Mouse (Mus musculus) lung, embryonic 15.5 days (tissue): ENCODE measurements at regions not wholly inside any gene's neighbourhood (a gene's known extent, or its start where the extent isn't known, plus 50 kb on each side); places are given as distances from the start of the nearest gene placed in this dataset.

Experiments
- ATAC-seq: fragments of 200-750 bp; cut with Nextera tagmentation; 2 replicates; pipeline ENCODE4 v1.8.0; 2017; ENCODE audit warnings: moderate number of reproducible peaks, borderline replicate concordance; ENCODE audit not compliant: low FRiP score, low TSS enrichment; ENCODE audit errors: extremely low read depth
- H3K27ac ChIP-seq: fragments of 300-500 bp; sonication (generic); 2 replicates; pipeline ENCODE4 v1.5.1; 2015; ENCODE audit warnings: moderate library complexity, mild to moderate bottlenecking, inconsistent platforms
- H3K27me3 ChIP-seq: fragments of 300-500 bp; sonication (generic); 2 replicates; pipeline ENCODE4 v1.6.1; 2015; ENCODE audit warnings: inconsistent platforms
- H3K36me3 ChIP-seq: fragments of 300-500 bp; sonication (generic); 2 replicates; pipeline ENCODE4 v1.6.1; 2015; ENCODE audit warnings: inconsistent platforms
- H3K4me1 ChIP-seq: fragments of 300-500 bp; sonication (generic); 2 replicates; pipeline ENCODE4 v1.6.1; 2015; ENCODE audit warnings: inconsistent platforms
- H3K4me2 ChIP-seq: fragments of 300-500 bp; sonication (generic); 2 replicates; pipeline ENCODE4 v1.6.1; 2015; ENCODE audit warnings: inconsistent platforms, mild to moderate bottlenecking, moderate library complexity
- H3K4me3 ChIP-seq: fragments of 300-500 bp; sonication (generic); 2 replicates; pipeline ENCODE4 v1.5.1; 2015; ENCODE audit warnings: mild to moderate bottlenecking, inconsistent platforms
- H3K9ac ChIP-seq: fragments of 300-500 bp; sonication (generic); 2 replicates; pipeline ENCODE4 v1.6.1; 2015; ENCODE audit warnings: inconsistent platforms
- H3K9me3 ChIP-seq: fragments of 300-500 bp; sonication (generic); 2 replicates; pipeline ENCODE4 v1.6.1; 2016; ENCODE audit warnings: inconsistent platforms
- WGBS: fragments of 180-500 bp; shearing (Covaris S2); methylation state at CpG from one replicate; pipeline ENCODE4 v1.1.7; 2015; 5-methylcytosine and 5-hydroxymethylcytosine counted together

DNA sequence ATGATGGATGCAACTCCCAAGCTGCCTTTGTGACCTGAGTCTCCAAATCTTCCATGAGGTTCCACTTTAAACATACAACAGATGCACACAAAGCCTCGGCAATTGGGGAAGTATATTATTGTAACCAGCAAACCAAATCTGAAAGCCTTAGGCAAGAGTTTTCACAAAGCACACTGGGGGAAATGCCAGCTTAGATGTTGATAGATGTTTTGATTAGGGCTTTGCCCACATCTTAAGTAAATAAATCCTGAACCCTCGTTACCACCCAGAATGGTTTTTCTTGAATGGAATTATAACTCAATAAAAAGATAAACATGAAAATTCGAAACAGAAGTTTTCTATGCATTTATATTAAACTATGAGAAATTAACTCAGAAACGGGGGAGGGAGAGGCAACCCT, 302.7 kb downstream of the Sorl1 start:
- no peaks in the 10 kb centered on the region for H3K36me3 ChIP-seq
- 56% methylated on average over 4 of the region's 4 CpGs for WGBS
- no peak overlapping the region for H3K27ac ChIP-seq
- ATAC-seq = no peak
- no peak overlapping the region for H3K4me3 ChIP-seq
- no peaks in the 10 kb centered on the region for H3K9me3 ChIP-seq
- 0 out of 2 replicates have a peak, but pooled peaks cover 6% of the 10 kb centered on the region for H3K4me1 ChIP-seq
- H3K4me2 ChIP-seq = no peak overlapping the region
- no peak overlapping the region for H3K9ac ChIP-seq
- H3K27me3 ChIP-seq = no peaks in the 10 kb centered on the region

DNA sequence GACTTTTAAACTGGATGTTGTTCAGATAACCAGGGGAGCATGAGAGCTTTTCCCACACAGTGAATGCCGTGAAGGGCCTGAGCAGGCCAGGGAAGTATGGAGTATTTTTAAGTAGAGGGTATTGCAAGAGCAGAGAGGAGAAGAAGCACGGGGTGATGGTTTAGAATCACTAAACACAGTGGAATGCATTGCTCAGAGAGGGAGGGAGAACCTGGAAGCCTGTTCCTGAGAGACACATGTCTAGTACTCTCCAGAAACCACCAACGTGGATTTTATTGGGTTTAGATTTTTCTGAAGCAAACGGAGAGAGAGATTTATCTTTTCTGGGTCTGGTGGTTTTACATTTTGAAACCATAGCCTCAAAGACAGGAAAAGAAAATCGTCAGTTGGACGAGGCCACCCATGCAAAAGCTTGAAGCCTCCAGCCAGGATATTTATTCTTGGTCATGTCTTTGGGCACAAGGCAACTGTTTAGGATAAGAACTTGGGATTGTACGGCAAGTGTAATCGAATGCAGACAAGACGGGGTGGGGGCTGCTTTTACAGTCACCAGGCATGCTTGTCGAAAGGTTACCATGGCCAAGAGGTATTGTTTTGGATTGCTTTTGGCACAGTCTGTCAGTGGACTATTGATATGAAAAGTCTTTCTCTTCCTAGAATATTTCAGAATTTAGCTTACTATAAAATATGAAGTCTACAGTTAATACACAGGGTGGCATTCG, 306.2 kb downstream of the Sorl1 start:
- H3K9ac ChIP-seq = no peak overlapping the region
- no peak for ATAC-seq

GRCm38 (mm10) chr9:41815921-41816320, 308.2 kb downstream of the Sorl1 start:
- H3K9ac ChIP-seq = no peak overlapping the region
- H3K27ac ChIP-seq = no peak overlapping the region
- H3K4me2 ChIP-seq = no peak overlapping the region
- H3K4me1 ChIP-seq = 0 out of 2 replicates have a peak, but pooled peaks cover 6% of the 10 kb centered on the region
- H3K36me3 ChIP-seq = no peaks in the 10 kb centered on the region
- no peak for ATAC-seq
- H3K27me3 ChIP-seq = no peaks in the 10 kb centered on the region
- WGBS = 86% methylated on average over 2 of the region's 2 CpGs
- no peak overlapping the region for H3K4me3 ChIP-seq
- H3K9me3 ChIP-seq = no peaks in the 10 kb centered on the region

More for the DNA sequence above, 306.2 kb downstream of the Sorl1 start:
- 0 out of 2 replicates have a peak overlapping the region, but pooled peaks have one; percentile 15 for H3K27ac ChIP-seq
- H3K27me3 ChIP-seq = no peaks in the 10 kb centered on the region
- H3K9me3 ChIP-seq = no peaks in the 10 kb centered on the region
- no peak overlapping the region for H3K4me3 ChIP-seq
- 0 out of 2 replicates have a peak, but pooled peaks cover 6% of the 10 kb centered on the region for H3K4me1 ChIP-seq
- no peak overlapping the region for H3K4me2 ChIP-seq
- H3K36me3 ChIP-seq = no peaks in the 10 kb centered on the region
- 28% methylated on average over 11 of the region's 11 CpGs for WGBS

GRCm38 (mm10) chr9:41809291-41809690, 314.8 kb downstream of the Sorl1 start:
- Histone ChIP-seq H3K4me3 (no peak overlapping the region), H3K9me3 (no peaks in the 10 kb centered on the region), H3K4me1 (peaks cover 23% of the 10 kb centered on the region), H3K27me3 (no peaks in the 10 kb centered on the region), H3K9ac (no peak overlapping the region), H3K4me2 (no peak overlapping the region), H3K36me3 (no peaks in the 10 kb centered on the region), H3K27ac (no peak overlapping the region)
- WGBS = 62% methylated on average over 4 of the region's 4 CpGs
- no peak for ATAC-seq

- H3K4me2 ChIP-seq = no peak overlapping the region
- H3K36me3 ChIP-seq = no peaks in the 10 kb centered on the region
- H3K9me3 ChIP-seq = no peaks in the 10 kb centered on the region
- ATAC-seq = no peak
- H3K9ac ChIP-seq = no peak overlapping the region
- H3K4me3 ChIP-seq = no peak overlapping the region
- H3K27me3 ChIP-seq = no peaks in the 10 kb centered on the region
- 75% methylated on average over 3 of the region's 3 CpGs for WGBS
- peaks cover 26% of the 10 kb centered on the region for H3K4me1 ChIP-seq
- H3K27ac ChIP-seq = no peak overlapping the region
Observed at GRCm38 (mm10) chr9:41808791-41809190, 315.3 kb downstream of the Sorl1 start.

GRCm38 (mm10) chr9:41806289-41806621, 317.8 kb downstream of the Sorl1 start:
- Histone ChIP-seq H3K27ac (0 out of 2 replicates have a peak overlapping the region, but pooled peaks have one; percentile 16), H3K36me3 (no peaks in the 10 kb centered on the region), H3K4me1 (peaks cover 26% of the 10 kb centered on the region), H3K4me3 (no peak overlapping the region), H3K4me2 (no peak overlapping the region), H3K27me3 (no peaks in the 10 kb centered on the region), H3K9ac (no peak overlapping the region), H3K9me3 (no peaks in the 10 kb centered on the region)
- ATAC-seq = no peak
- 85% methylated on average over 5 of the region's 5 CpGs for WGBS

DNA sequence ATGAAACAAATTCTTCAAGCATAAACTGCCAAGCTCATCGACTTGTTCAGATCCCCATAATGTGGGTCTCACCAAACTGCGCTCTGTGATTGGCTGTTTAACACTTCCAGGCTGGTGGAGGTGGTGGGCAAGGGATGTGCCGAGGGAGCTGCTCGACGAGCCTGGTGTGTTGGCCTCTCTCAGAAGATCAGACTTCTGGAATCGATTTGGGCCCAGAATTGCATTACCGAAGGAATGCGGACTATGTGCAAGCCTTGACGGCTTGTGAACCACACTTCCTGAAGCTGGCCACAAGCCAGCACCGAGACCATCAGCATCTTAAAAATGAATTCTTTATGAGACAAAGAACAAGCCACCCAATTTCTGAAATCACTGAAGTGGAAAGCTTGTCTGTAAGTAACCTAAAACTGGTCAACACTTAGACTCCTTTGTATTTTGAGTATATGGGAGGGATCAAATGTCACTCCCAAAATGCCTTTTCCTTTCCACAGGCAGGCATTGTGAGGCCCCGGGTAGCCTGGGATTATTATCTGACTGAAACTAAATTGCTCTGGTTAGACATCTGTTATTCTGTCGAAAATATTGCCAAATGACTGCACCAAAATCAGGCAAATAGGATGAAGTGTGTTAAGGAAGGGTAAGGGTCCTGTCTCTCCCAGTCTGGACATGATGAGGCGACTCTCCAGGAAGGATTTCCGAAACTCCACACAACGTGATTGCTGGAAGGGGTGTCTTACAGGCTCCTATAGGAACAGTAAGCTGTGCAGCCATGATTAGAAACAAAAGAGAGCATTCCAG, 318.4 kb downstream of the Sorl1 start:
- ATAC-seq = no peak
- H3K4me2 ChIP-seq = peak overlapping the region; percentile 27
- H3K27ac ChIP-seq = peak overlapping the region; percentile 51
- H3K27me3 ChIP-seq = no peaks in the 10 kb centered on the region
- H3K9ac ChIP-seq = no peak overlapping the region
- peaks cover 26% of the 10 kb centered on the region for H3K4me1 ChIP-seq
- no peaks in the 10 kb centered on the region for H3K36me3 ChIP-seq
- WGBS = 29% methylated on average over 15 of the region's 15 CpGs
- no peaks in the 10 kb centered on the region for H3K9me3 ChIP-seq
- no peak overlapping the region for H3K4me3 ChIP-seq

GRCm38 (mm10) chr9:41804711-41805331, 319.3 kb downstream of the Sorl1 start:
- H3K4me1 ChIP-seq = peaks cover 26% of the 10 kb centered on the region
- H3K27me3 ChIP-seq = no peaks in the 10 kb centered on the region
- H3K4me3 ChIP-seq = no peak overlapping the region
- H3K36me3 ChIP-seq = no peaks in the 10 kb centered on the region
- H3K27ac ChIP-seq = peak overlapping the region; percentile 51
- no peak overlapping the region for H3K4me2 ChIP-seq
- no peak for ATAC-seq
- 33% methylated on average over 10 of the region's 10 CpGs for WGBS
- no peaks in the 10 kb centered on the region for H3K9me3 ChIP-seq
- no peak overlapping the region for H3K9ac ChIP-seq

DNA sequence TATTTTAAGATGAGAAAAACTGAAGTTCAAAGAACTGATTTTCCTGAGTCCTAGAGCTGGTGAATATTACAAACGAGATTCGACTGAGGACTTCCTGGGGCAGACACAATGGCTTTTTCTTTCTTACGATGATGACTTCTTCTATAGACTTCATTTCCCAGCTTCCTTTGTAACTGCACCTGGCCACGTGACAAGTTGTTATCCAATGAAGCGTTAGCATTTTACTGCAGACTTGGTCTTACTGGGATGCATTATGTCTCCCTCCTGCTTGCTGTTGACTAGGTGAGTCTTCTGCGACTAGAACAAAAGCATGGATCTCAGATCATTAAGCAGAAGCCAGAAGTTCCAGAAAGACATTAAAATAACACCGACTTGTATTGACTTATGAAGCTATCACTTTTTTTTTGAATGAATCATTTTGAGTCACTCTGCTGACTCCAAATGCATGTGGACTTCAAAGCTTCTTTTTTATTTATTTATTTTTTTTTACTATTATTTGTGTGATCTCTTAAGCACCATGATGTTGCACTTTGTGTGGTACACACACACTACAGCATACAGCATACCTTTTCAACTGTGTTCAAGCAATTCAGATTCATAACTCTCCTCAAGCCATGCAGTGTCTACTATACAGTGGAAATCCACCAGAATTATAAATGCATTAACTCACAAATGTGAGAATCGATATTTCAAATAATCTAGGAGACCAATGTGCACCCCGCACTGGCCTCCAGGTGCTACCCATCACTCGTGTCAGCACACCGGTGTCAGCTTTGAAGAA, 320.2 kb downstream of the Sorl1 start:
- no peaks in the 10 kb centered on the region for H3K27me3 ChIP-seq
- no peaks in the 10 kb centered on the region for H3K36me3 ChIP-seq
- no peak overlapping the region for H3K4me3 ChIP-seq
- H3K4me1 ChIP-seq = peaks cover 26% of the 10 kb centered on the region
- H3K4me2 ChIP-seq = no peak overlapping the region
- ATAC-seq = no peak
- H3K9me3 ChIP-seq = no peaks in the 10 kb centered on the region
- H3K9ac ChIP-seq = no peak overlapping the region
- H3K27ac ChIP-seq = no peak overlapping the region
- WGBS = 56% methylated on average over 11 of the region's 11 CpGs

DNA sequence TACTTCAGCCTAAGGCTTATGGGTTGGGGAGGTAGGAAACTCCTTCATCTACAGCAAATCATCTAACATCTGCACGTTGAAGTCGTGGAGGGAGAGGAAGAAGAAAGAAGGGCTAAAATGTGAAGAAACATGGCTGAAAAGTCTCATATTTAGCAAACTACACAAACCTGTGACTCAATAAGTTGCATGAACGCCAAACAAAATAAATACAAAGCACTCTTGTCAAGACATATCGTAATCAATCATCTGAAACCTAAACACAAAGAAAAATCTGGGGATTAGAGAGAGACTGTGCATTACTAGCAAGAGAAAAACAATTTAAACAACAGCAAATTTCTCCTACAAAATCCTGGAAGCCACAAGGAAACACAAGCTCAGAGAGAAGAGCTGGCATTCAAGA, 322.7 kb downstream of the Sorl1 start:
- no peak for ATAC-seq
- 48% methylated on average over 4 of the region's 4 CpGs for WGBS
- H3K27me3 ChIP-seq = no peaks in the 10 kb centered on the region
- H3K9me3 ChIP-seq = no peaks in the 10 kb centered on the region
- H3K36me3 ChIP-seq = no peaks in the 10 kb centered on the region
- H3K9ac ChIP-seq = no peak overlapping the region
- H3K27ac ChIP-seq = no peak overlapping the region
- no peak overlapping the region for H3K4me3 ChIP-seq
- peaks cover 24% of the 10 kb centered on the region for H3K4me1 ChIP-seq
- no peak overlapping the region for H3K4me2 ChIP-seq

DNA sequence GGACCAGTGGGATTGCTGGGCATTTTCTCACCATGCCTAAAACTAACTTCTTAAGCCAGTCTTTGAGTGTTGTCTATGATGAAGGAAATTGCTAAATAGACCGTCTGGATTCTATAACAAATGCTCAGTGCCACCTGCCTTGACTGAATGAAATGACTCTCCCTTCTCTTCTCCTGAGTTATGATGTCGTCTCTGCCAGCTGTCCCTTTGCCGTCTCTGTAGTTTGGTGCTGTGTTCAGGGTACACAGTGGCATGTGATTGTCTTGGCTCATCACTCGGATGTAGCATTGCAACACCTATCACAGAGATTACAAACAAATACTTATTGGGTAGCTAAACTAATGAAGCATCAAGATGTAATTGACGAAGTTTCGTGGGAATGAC, 331.3 kb downstream of the Sorl1 start:
- no peak overlapping the region for H3K4me2 ChIP-seq
- ATAC-seq = no peak
- H3K27ac ChIP-seq = no peak overlapping the region
- no peaks in the 10 kb centered on the region for H3K36me3 ChIP-seq
- WGBS = 60% methylated on average over 6 of the region's 6 CpGs
- H3K9me3 ChIP-seq = no peaks in the 10 kb centered on the region
- H3K27me3 ChIP-seq = peaks cover 6% of the 10 kb centered on the region; the same call in 1 of the 2 replicates
- H3K4me1 ChIP-seq = no peaks in the 10 kb centered on the region
- no peak overlapping the region for H3K9ac ChIP-seq
- H3K4me3 ChIP-seq = no peak overlapping the region
